Mouse (Mus musculus) stomach, postnatal 0 days (tissue): ENCODE data around the gene Ndufa6.

Experiments
- CTCF ChIP-seq: IDR thresholded peaks from 2 replicates; pipeline ENCODE4 v1.5.1; 2016; ENCODE audit warnings: antibody characterized with exemption, low read depth, mild to moderate bottlenecking, moderate library complexity
- EP300 ChIP-seq: optimal IDR thresholded peaks from 2 replicates; pipeline ENCODE3; 2016; ENCODE audit warnings: antibody characterized with exemption

DNA sequence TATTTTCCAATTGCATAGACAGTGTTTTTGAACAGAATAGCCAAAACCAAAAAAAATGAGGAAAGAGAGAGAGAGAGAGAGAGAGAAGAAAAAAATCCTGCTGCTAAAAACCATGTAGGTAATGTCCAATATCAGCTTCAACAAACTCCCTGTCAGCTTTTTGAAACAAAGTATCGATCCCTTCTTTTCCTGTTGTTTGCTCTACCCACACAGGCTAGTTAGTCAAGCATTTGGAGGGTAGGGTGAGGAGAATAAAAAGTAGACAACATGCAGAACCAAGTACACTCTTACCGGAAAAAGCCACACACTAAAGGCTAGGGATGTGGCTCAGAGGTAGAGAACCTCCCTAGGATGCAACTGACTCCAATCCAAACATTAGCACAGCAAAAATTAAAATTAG is 31.6 kb upstream of the Ndufa6 start:
- TF ChIP-seq CTCF (no peak), EP300 (no peak)
